Comparison of ENCODE assay signal across 9 mouse cellular contexts in the genomic region with DNA sequence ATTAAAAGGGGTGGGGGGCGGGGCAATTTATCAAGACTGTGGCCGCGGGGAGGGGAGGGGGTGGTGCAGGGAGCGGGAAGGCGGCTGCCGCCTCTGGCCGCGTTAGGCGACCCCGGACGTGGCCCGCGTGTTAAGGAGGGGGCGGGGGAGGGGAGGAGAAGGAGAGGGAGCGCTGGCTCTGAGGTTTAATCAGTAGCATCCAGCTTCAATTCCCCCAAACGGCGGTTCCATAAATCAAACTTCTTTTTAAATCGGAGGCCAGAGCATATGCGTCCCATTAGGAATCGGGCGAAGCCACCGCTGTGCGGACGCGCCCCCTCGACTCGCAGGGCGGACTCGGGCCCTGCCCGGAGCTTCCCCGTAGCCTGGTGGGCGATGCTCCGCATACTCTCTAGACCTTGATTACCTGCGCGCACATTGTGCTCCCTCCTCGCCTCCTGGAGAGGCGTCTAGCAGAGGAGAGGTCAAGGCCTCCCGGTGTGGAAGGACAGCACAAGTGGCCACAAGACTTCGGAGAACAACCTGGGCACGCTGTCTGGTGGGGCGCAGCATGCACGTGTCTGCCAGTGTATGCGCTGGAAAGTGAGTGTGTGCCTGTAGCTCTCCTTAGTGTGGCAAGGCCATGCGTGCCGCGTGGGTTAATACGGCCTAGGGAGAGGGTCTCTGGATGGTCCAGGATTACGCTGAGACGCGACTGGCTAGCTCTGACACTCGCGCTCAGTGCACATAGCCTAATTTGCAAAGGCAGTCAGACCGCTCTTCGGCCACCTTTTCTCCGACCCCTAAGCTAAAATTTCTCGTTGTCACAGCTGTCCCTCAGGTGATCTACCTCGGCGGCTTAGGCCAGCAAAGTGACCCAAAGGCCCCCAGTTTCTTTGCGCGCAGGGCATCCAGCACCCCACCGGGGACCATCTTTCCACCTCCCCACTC. TPM values are rescaled to one million over a fixed set of nuclear protein-coding genes. Genes with fewer than 3 reads are reported as not detected.
DNase-seq lines count a peak whose midpoint lies in the region; ATAC-seq lines count a peak whose summit lies in the region.
"Had no signal": no experiment of that assay in that cellular context is flagged by ENCODE, and none has a peak within 500 bp of the region (broad histone marks: within the 10 kb centered on the region; RNA-seq: fewer than 3 reads in every experiment).

No protein-coding gene starts in this region.

- H3K27me3 ChIP-seq in lung, embryonic 15.5 days: peaks cover 73% of the 10 kb centered on the region
- H3K27me3 ChIP-seq in forebrain, embryonic 10.5 days (ENCODE audit: poor library complexity, severe bottlenecking): peaks cover 97% of the 10 kb centered on the region
- H3K27me3 ChIP-seq in limb, embryonic 11.5 days (ENCODE audit: control insufficient read depth, insufficient read depth, low read length): peaks cover 64% of the 10 kb centered on the region

- peaks cover 49% of the 10 kb centered on the region for H3K4me1 ChIP-seq in lung, embryonic 15.5 days
- peaks cover 100% of the 10 kb centered on the region for H3K4me1 ChIP-seq in forebrain, embryonic 10.5 days
- H3K4me1 ChIP-seq in limb, embryonic 11.5 days (ENCODE audit: control insufficient read depth, insufficient read depth, low read length): peaks cover 27% of the 10 kb centered on the region

- 2% methylated on average over 61 of the region's 61 CpGs for WGBS in lung, embryonic 15.5 days
- under 1% methylated on average over 61 of the region's 61 CpGs for WGBS in forebrain, embryonic 10.5 days
- under 1% methylated on average over 61 of the region's 61 CpGs for WGBS in limb, embryonic 11.5 days

- H3K36me3 ChIP-seq in lung, embryonic 15.5 days: no peaks in the 10 kb centered on the region
- H3K36me3 ChIP-seq in forebrain, embryonic 10.5 days (replicated peaks): peaks cover 27% of the 10 kb centered on the region
- no peaks in the 10 kb centered on the region for H3K36me3 ChIP-seq in limb, embryonic 11.5 days (ENCODE audit: control insufficient read depth, insufficient read depth, low read length)

- peak overlapping the region; percentile 79 for H3K4me2 ChIP-seq in lung, embryonic 15.5 days
- peak overlapping the region; percentile 53 for H3K4me2 ChIP-seq in limb, embryonic 11.5 days (ENCODE audit: low read depth, severe bottlenecking)

- ATAC-seq in lung, embryonic 15.5 days (ENCODE audit: borderline replicate concordance, extremely low read depth, low FRiP score, low TSS enrichment): no peak
- ATAC-seq in limb, embryonic 11.5 days (ENCODE audit: insufficient number of reproducible peaks, low FRiP score, low TSS enrichment, low read depth): no peak

- DNase-seq in lung, postnatal 36 days: no peak
- DNase-seq in forebrain, embryonic 10.5 days (ENCODE audit: extremely low spot score, low spot score): peak; percentile 66
- DNase-seq in limb, embryonic 11.5 days (ENCODE audit: low spot score): peak; percentile 61
- DNase-seq in retina, postnatal 1 day: peak; percentile 57
- DNase-seq in cerebellum, postnatal 10 days: no peak
- no peak for DNase-seq in cerebellum, adult 9-10 months
- no peak for DNase-seq in spleen, postnatal 10 days (ENCODE audit: low spot score in 2 of 2)
- DNase-seq: lung, adult 2 months had no signal

- peak overlapping the region; percentile 62 for H3K4me3 ChIP-seq in lung, embryonic 15.5 days
- H3K4me3 ChIP-seq in forebrain, embryonic 10.5 days: peak overlapping the region; percentile 80
- peak overlapping the region; percentile 28 for H3K4me3 ChIP-seq in limb, embryonic 11.5 days (ENCODE audit: low read depth, low read length)

- H3K9ac ChIP-seq in lung, embryonic 15.5 days: peak overlapping the region; percentile 37; the same call in 1 of the 2 replicates
- no peak overlapping the region for H3K9ac ChIP-seq in limb, embryonic 11.5 days (ENCODE audit: low read length)

- no peaks in the 10 kb centered on the region for H3K9me3 ChIP-seq in lung, embryonic 15.5 days
- no peaks in the 10 kb centered on the region for H3K9me3 ChIP-seq in forebrain, embryonic 10.5 days
- H3K9me3 ChIP-seq in limb, embryonic 11.5 days (ENCODE audit: control insufficient read depth, low read length): no peaks in the 10 kb centered on the region

- no peak overlapping the region for H3K27ac ChIP-seq in lung, embryonic 15.5 days
- peak overlapping the region; percentile 96 for H3K27ac ChIP-seq in forebrain, embryonic 10.5 days
- no peak overlapping the region for H3K27ac ChIP-seq in limb, embryonic 11.5 days (replicated peaks; ENCODE audit: low read depth, low read length)

RNA-seq across cellular contexts. Expression of a gene that starts 5.5 kb away (rescaled TPM):
- 56.5 and 57.6 TPM in 2 replicates for polyA plus RNA-seq in lung, embryonic 15.5 days (2015; fragmentation: Nextera tagmentation; extraction: Ambion mirVana)
- polyA plus RNA-seq in forebrain, embryonic 10.5 days (2016; fragmentation: Nextera tagmentation; extraction: Ambion mirVana): 126 and 134 TPM in 2 replicates
- polyA plus RNA-seq in limb, embryonic 11.5 days (2014; fragmentation: Nextera tagmentation; extraction: Ambion mirVana): 13.4 and 19.1 TPM in 2 replicates

Comparison
In these comparisons a context has a peak if more than half of its experiments do, and no peak if none do; other contexts are left out.
1. H3K4me3 ChIP-seq: peak in every context shown above with its lines; median percentile 80 in forebrain, embryonic 10.5 days; 62 in lung, embryonic 15.5 days; 28 in limb, embryonic 11.5 days.
2. DNase-seq: peak in forebrain, embryonic 10.5 days (single experiment), limb, embryonic 11.5 days (single experiment) and retina, postnatal 1 day (single experiment); none in lung, postnatal 36 days (single experiment), cerebellum, postnatal 10 days (0 of 2), cerebellum, adult 9-10 months (single experiment) and spleen, postnatal 10 days (0 of 2).